Mouse (Mus musculus) neural tube, embryonic 15.5 days (tissue): Measurements from ENCODE around the gene Gm11034. TPM values are rescaled to one million over a fixed set of nuclear protein-coding genes. Genes with fewer than 3 reads are reported as not detected.

Source experiments
- polyA plus RNA-seq: library from polyadenylated mRNA; unstranded; fragments of >200 nt; fragmentation: Nextera tagmentation; extraction: Ambion mirVana; gene quantifications from 2 replicates; pipeline ENCODE4 v1.2.1, GENCODE M21; 2015

Gm11034 gene
- polyA plus RNA-seq, 1 experiment from 2014 or later: not detected

Other genes starting within 250 kb of the Gm11034 start
- 1.2 and 1.3 TPM in 2 replicates for gene Cyp4f18, start 204.0 kb downstream of the Gm11034 start, polyA plus RNA-seq
- gene Olfr372, start 172.4 kb downstream of the Gm11034 start, polyA plus RNA-seq: not detected in 2 replicates
- gene Olfr373, start 130.5 kb downstream of the Gm11034 start, polyA plus RNA-seq: 0.04 TPM in 1 of 2 replicates, not detected in the other
- 0.03 TPM in 2 replicates for gene Olfr374, start 106.6 kb downstream of the Gm11034 start, polyA plus RNA-seq
- 156 and 231 TPM in 2 replicates for gene Tpm4, start 78.7 kb downstream of the Gm11034 start, polyA plus RNA-seq
- 76.7 and 96.5 TPM in 2 replicates for gene Rab8a, start 52.4 kb downstream of the Gm11034 start, polyA plus RNA-seq
- 0.70 TPM in 1 of 2 replicates, not detected in the other for gene Hsh2d, start 24.0 kb downstream of the Gm11034 start, polyA plus RNA-seq
- gene Cib3, start 799 bp downstream of the Gm11034 start, polyA plus RNA-seq: not detected in 2 replicates
- gene Fam32a, start 6.1 kb upstream of the Gm11034 start, polyA plus RNA-seq: 78.7 and 86.4 TPM in 2 replicates
- 235 and 249 TPM in 2 replicates for gene Ap1m1, start 26.4 kb upstream of the Gm11034 start, polyA plus RNA-seq
- 10.9 and 13.0 TPM in 2 replicates for gene Gm10282, start 91.6 kb upstream of the Gm11034 start, polyA plus RNA-seq
- 6.7 and 7.9 TPM in 2 replicates for gene Klf2, start 105.4 kb upstream of the Gm11034 start, polyA plus RNA-seq
- gene Eps15l1, start 207.8 kb upstream of the Gm11034 start, polyA plus RNA-seq: 51.5 and 54.3 TPM in 2 replicates
- 0.99 and 1.3 TPM in 2 replicates for gene Calr3, start 230.2 kb upstream of the Gm11034 start, polyA plus RNA-seq
- 16.3 and 17.0 TPM in 2 replicates for gene 1700030K09Rik, start 230.2 kb upstream of the Gm11034 start, polyA plus RNA-seq